Mouse (Mus musculus): ENCODE results near the gene Mllt6.
"Not testable (repeated sequence)": the region's sequence is repeated elsewhere in the genome, so short reads cannot be mapped to it uniquely, and the experiment has no call there.

Gene Mllt6

DNA sequence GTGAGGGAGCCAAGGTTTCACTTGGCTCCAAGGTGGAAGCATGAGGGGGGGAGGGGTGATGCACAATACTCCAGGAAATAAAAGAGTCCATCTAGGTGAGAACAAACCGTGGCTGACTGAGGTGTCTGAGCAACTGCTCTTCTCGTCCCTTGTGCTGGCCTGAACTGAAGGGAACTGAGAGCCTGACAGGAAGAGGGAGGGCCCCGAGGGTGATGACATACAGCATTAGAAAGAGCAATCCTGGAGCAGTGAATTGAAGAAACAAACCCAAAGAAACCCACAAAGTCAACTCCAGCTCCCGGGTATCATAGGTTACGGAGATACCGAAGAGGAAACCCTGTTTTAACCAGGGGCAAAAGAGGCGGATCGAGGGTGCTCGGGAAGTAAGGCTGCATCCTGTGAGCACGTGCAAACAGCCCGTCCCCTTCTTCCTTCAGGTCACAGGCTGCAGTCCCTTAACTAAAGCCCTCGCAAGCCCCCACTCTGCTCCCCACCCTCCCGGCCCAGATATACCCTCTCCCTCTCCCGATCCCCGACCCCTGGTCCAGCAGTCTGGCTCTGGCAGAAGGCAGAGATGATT lies 55.2 kb downstream of the Mllt6 start:
- DNase-seq = no peak

DNA sequence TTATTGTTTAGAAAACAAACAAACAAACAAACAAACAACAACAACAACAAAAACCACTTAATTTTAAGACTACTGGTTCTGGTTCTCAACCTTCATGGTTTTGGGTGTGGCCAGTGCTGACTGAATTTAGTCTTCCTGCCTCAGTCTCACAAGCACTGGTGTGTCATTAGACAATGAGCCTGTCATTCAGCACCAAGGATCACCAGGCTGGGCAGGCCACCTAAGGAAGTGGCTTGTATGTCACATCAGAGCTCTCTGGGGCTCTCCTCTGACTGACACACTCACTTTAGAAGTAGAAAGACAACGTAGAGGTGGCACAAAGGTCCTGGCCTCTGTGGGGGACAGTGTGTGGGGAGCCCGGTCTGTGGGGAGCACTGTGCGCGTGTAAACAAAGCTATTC lies 55.8 kb downstream of the Mllt6 start:
- no peak for DNase-seq

DNA sequence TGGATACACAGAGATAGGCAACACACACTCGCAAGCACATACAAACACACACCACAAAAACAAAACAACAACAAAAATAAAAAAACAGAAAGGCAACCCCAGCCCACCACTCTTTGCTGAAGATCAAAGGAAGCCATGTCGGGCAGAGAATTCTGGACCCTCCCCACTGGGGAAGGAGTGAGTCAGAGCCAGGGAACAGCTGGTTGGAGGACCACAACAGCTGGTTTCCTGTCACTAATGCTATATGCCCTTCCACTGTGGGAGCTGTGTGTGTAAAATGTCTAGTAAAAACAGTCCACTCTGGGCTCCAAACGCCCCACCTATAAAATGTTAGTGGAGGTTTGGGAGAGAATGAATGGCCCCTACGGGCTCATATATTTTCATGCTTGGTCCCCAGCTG lies 58.1 kb downstream of the Mllt6 start:
- DNase-seq = no peak

DNA sequence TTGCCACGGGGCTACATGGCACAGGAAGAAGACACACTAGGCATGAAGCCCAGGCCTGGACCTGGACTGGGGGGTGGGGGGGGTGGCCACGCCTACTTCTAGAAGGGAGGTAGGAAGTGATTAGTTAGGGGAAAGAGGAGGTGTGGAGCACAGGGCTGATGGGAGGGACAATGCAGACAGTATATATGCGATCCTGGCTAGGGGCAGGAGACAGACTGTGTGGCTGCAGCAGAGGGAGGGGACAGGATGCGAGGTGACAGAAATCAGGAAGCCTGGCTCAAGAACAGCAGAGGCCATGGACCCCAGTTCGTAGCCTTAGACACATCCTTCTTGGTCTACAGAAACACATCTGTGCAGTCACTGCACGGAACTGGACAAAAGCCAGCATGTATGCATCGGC lies 60.5 kb downstream of the Mllt6 start:
- DNase-seq = no peak

DNA sequence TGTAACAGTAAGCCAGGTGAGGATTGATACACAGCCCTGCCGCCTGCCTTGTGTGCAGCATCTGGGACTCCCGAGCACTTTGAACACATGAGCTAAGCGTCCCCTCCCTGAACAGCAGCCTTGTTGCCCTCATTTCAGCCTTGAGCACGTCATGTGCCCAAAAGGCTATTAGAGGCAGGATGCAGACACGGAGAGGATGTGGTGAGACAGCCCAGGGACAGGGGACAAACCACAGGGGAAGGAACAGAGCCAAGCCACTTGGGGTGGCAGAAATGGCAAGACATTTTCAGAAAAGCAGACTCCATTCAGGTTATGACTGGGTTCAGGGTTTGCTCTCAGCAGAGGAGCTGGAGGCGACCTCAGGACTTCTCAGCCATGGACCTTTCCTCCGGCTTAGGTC lies 65.1 kb downstream of the Mllt6 start:
- DNase-seq = no peak

DNA sequence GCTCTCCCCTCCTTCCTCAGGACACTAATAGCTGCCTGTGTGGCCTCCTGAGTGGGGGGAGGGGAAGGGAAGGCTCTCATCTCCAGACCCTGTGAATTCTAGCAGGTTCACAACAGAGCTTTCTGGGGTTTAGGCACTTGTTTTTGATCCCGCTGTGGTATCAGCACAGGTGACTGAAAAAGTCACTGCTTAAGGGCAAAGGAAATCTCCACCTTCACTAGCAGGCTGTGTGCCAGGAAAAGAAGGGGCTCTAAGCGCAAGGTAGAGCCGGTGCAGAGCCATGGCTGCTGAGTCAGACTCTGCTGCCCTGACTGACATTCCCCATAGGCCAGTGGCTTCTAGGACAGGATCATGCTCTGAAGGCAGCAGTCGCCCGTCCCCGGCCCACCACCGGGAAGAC lies 65.5 kb downstream of the Mllt6 start:
- DNase-seq = no peak

DNA sequence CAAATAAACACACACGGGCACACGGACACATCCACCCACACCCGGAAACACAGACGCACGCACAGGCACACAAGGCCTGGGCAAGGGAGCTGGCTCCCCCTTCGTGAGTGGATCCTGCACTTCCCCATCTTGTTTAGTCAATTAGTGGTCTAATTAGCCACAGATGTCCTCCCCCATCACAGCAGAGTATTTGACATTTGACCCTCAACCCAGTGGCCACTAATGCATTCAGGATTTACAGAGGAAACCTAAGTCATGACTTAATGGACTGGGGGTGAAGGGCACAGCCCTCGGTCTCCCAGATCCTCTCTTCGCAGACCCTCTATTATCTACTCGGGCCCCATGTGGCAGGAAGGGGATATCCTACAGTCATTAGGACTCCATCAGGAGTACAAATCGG lies 70.5 kb downstream of the Mllt6 start:
- DNase-seq = no peak

DNA sequence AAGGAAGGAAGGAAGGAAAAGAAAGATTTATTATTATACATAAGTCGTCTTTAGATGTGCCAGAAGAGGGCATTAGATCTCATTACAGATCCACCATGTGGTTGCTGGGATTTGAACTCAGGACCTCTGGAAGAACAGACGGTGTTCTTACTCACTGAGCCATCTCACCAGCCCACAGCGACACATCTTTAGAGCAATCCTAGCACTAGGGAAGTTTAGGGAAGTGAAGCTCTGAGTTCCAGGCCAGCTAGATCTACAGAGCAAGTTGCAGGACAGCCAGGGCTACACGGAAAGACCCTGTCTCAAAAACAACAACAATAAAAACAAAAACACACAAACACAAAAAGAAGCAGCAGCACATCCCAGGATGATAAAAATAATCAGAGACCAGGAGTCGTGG lies 71.6 kb downstream of the Mllt6 start:
- DNase-seq = not testable (repeated sequence)
